Mouse (Mus musculus): ENCODE data around the gene Gm21616.

Gm21616 gene

DNA sequence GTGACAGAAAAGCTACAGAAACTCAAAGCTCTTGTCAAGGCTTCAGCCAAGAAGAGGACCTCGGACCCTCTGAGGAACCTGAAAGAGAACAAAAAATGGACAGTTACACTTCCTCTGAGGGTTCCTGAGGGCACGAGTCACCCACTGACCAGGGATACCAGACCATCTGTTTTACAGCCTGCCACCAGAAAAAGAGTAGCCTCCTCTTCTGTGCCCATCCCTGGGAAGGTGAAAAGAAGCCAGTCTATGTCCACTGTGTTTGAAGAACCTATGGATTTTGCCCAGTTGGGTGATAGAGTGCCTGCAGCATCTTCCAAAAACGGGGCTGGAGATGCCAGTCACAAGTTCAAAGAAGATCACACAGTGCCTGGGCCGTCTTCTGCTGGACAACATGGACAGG lies at the start of gene Gm21616:
TSS of gene Gm21616 (plus strand) at position 301 of the 400 bp plus-strand sequence.
- in situ Hi-C loops (cut with MboI, MseI), result loop anchor here (25.0 kb wide), 1 partner anchor 1223 kb away; no protein-coding TSS in a partner anchor

Data from regulatory T cell (primary cell).